Mouse (Mus musculus) olfactory bulb, adult 2 months (tissue): Measurements from ENCODE around the gene Otulinl.

ENCODE experiments used
- CTCF ChIP-seq: fragments of 200-500 bp; IDR thresholded peaks from 2 replicates; pipeline ENCODE4 v1.5.1; 2012; ENCODE audit warnings: low read depth, mild to moderate bottlenecking, low read length, moderate library complexity; ENCODE audit not compliant: insufficient read depth
- POLR2A ChIP-seq: fragments of 200-500 bp; IDR thresholded peaks from 2 replicates; pipeline ENCODE4 v1.6.1; 2012; ENCODE audit warnings: mild to moderate bottlenecking, low read depth, low read length, moderate library complexity; ENCODE audit not compliant: insufficient read depth

GRCm38 (mm10) chr15:27718668-27719067, 37.3 kb upstream of the Otulinl start:
- TF ChIP-seq CTCF (no peak), POLR2A (no peak)
